Mouse (Mus musculus) gastrocnemius, postnatal 4 days (tissue): ENCODE measurements around the gene Derl3. TPM values are rescaled to one million over a fixed set of nuclear protein-coding genes. Genes with fewer than 3 reads are reported as not detected.

Experiments
- DNase-seq, 2 experiments: peaks; one replicate each; pipeline ENCODE4 v3.0.0; 2021 to 2022; ENCODE audit warnings: low spot score in 2 of 2, mixed read lengths in 2 of 2
- total RNA-seq, 2 experiments: library from RNA; stranded (reverse); gene quantifications; 2 replicates each; pipeline ENCODE4 v1.2.3; 2021

Gene Derl3
- total RNA-seq, 2 experiments from 2014 or later: 0.96 to 1.0 TPM

GRCm38 (mm10) chr10:75939481-75940234 lies 46.4 kb downstream of the Derl3 start:
- no peak for DNase-seq

- peak in 1 of 2 experiments; percentile 5 for DNase-seq
Measured at GRCm38 (mm10) chr10:75940520-75940919, 47.3 kb downstream of the Derl3 start, which contains the start of gene Gm867. Gene Gm867 (minus strand): TSS chr10:75940672.

GRCm38 (mm10) chr10:75941042-75941824 lies 48.0 kb downstream of the Derl3 start:
- DNase-seq: no peak

DNA sequence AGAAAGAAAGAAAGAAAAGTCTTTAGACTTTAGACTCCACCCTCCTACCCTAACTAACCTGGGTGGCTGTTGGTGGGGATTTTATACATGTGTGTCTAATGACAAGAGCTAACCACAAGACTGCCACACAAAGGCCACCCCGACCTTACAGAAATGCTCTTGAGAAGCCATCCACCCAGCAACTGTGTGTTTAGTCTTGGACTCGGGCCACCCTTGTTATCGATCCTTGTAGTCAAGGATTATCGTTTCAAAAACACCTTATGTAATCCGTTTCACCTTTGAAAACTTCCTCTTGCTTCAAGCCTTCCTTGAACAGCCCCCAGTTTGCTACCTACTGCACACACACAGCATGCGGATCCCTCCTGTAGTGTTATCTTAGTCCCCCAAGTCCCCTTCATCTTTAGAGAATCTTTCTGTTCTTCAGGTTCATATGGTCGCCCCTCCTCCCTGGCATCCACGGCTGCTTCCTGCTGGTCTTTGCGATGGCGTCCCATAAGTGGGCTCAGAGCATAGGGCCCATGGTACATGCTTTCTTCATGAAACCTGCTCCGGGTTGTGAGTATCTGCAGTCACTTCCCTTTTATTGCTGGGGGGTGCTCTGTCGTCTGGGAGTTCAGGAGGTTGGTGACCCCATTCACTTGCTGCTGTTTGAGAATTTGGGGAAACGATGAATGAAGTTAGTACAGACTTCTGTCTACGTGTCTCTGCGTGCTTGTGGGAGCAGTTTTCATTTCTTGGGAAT lies 49.7 kb downstream of the Derl3 start, which contains the start of gene Vpreb3:
Gene Vpreb3, plus strand, starts transcription at position 322 of the 742 bp plus-strand sequence.
- DNase-seq: peak in 1 of 2 experiments; percentile 4

- peak in 1 of 2 experiments; percentile 14 for DNase-seq
Measured at GRCm38 (mm10) chr10:75944066-75944772, 51.0 kb downstream of the Derl3 start.

GRCm38 (mm10) chr10:75945213-75945612 lies 52.0 kb downstream of the Derl3 start:
- DNase-seq: peak in 1 of 2 experiments; percentile 7

Other genes starting within 250 kb of the Derl3 start
- 1 to 10 TPM; 4.4 to 5.0 TPM for gene Susd2, start 249.4 kb upstream of the Derl3 start, total RNA-seq
- gene Cabin1, start 129.1 kb upstream of the Derl3 start, total RNA-seq: 10 to 100 TPM; 29.1 to 30.4 TPM
- gene Ddt, start 120.0 kb upstream of the Derl3 start, total RNA-seq: 10 to 100 TPM; 28.2 to 29.4 TPM
- gene Gm20441, start 112.5 kb upstream of the Derl3 start, total RNA-seq: not detected
- gene Gstt3, start 112.0 kb upstream of the Derl3 start, total RNA-seq: 1 to 10 TPM; 5.4 to 6.8 TPM
- gene Gstt1, start 94.8 kb upstream of the Derl3 start, total RNA-seq: 10 to 100 TPM; 10.2 to 11.8 TPM
- not detected for gene Gstt4, start 70.9 kb upstream of the Derl3 start, total RNA-seq
- 1 to 10 TPM; 7.6 to 9.2 TPM for gene Gstt2, start 56.0 kb upstream of the Derl3 start, total RNA-seq
- gene Mif, start 33.2 kb upstream of the Derl3 start, total RNA-seq: 100 to 1,000 TPM; 164 TPM
- 10 to 100 TPM; 55.0 to 60.2 TPM for gene Smarcb1, start 28.2 kb downstream of the Derl3 start, total RNA-seq
- gene Chchd10, start 39.7 kb downstream of the Derl3 start, total RNA-seq: 100 to 1,000 TPM; 390 to 396 TPM
- gene Mmp11, start 43.1 kb downstream of the Derl3 start, total RNA-seq: 10 to 100 TPM; 12.7 to 15.0 TPM
- gene Gm867, start 47.3 kb downstream of the Derl3 start, total RNA-seq: not detected
- under 1 TPM in 1 of 2 experiments, not detected in 1; 0.62 TPM for gene Vpreb3, start 49.6 kb downstream of the Derl3 start, total RNA-seq
- not detected for gene Gm5134, start 61.1 kb downstream of the Derl3 start, total RNA-seq
- 10 to 100 TPM; 14.6 to 14.7 TPM for gene Zfp280b, start 139.2 kb downstream of the Derl3 start, total RNA-seq
- gene Slc5a4b, start 217.5 kb downstream of the Derl3 start, total RNA-seq: not detected